Mouse (Mus musculus): ENCODE data around the gene Cmtm6.

DNA sequence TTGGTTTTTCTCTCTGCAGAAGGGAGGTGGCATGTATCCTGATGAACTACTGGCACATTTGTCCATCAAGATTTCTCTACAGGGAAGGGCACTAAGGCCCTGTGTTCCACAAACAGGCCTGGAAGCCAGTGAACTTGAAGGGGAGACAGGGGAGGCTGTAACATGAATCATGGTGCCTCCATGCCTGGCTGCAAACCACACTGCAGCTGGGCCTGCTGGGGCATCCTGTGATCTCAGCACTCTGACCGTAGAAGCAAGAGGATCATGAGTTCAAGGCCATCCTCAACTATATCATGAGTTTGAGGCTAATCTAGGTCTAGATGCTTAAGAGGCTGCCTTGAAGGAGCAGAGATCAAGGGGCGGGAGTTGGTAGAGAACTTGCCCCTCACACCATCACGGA is 45.4 kb downstream of the Cmtm6 start:
- TF ChIP-seq CTCF (IDR thresholded peaks at IDR 0.05; ENCODE audit: borderline replicate concordance, extremely low read depth, insufficient read depth, insufficient read length) (no peak), POLR2A (IDR thresholded peaks at IDR 0.05; ENCODE audit: borderline replicate concordance, extremely low read depth, insufficient read depth, insufficient read length, poor library complexity, severe bottlenecking) (no peak)

Data from brain, embryonic 14.5 days (tissue).